Mouse (Mus musculus) A20 (cell line): ENCODE results near the gene Zmiz1.

Source experiments
- DNase-seq: peaks from one replicate; pipeline ENCODE4 v3.0.0-alpha.2; 2011; ENCODE audit warnings: low read depth, low spot score

Zmiz1 gene

DNA sequence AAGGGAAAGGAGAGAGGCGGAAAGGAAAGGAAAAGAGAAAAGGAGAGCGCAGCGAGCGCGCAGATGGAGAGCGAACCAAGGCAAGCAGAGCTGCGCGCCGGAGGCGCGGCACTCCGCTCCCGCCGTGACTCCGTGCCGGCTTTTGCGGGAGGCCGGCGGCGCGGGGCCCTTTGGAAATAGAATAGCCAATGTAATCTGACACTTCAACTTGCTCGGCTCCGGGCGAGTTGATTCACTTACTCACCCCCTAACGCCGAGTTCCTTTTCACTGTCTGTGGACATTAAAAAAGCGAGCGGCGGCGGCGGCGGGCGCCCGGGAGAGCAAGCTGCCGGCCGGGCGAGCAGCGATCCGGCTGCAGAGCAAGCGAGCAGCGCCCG, at the start of gene Zmiz1:
TSS of gene Zmiz1 (plus strand) at position 170 of the 378 bp plus-strand sequence.
- peak; percentile 87 for DNase-seq

- no peak for DNase-seq
Observed at GRCm38 (mm10) chr14:25411848-25412527, 47.0 kb upstream of the Zmiz1 start.

DNA sequence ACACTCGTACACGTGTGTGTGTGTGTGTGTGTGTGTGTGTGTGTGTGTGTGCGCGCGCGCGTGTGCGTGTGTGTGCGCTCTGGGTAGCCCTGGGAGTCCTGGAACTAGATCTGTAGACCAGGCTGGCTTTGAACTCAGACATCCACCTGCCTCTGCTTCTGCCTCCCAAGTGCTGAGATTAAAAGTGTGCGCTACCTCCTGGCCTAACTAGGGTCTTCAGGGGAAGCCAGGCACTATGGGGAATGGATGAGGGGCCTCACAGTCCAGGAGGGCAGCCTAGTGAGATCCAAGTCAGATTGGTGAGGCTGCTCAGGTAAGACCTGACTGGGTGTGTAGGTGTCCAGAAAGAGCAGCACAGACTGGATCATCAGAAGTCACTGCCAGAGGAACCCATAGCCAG, 46.2 kb upstream of the Zmiz1 start:
- peak; percentile 10 for DNase-seq

DNA sequence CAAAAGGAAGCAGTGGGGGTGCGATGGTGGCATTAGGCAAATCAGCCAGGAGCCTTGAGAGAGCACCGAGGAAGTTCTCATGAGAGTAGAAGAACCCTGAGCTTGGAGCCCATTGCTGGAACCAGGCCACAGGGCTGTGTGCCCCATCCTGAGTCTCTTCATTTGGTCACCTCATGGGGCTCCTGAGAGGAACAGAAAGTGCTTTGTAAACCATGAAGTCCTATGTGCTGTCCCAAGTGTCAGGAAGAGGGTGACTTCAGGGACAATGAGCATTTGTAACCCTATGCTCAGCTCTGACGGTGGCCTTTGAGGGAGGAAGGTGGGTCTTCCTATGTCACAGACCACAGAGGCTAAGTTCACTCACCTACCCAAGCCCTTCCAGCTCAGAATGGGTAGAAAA, 45.5 kb upstream of the Zmiz1 start:
- no peak for DNase-seq

GRCm38 (mm10) chr14:25414115-25414514, 44.9 kb upstream of the Zmiz1 start:
- no peak for DNase-seq

DNA sequence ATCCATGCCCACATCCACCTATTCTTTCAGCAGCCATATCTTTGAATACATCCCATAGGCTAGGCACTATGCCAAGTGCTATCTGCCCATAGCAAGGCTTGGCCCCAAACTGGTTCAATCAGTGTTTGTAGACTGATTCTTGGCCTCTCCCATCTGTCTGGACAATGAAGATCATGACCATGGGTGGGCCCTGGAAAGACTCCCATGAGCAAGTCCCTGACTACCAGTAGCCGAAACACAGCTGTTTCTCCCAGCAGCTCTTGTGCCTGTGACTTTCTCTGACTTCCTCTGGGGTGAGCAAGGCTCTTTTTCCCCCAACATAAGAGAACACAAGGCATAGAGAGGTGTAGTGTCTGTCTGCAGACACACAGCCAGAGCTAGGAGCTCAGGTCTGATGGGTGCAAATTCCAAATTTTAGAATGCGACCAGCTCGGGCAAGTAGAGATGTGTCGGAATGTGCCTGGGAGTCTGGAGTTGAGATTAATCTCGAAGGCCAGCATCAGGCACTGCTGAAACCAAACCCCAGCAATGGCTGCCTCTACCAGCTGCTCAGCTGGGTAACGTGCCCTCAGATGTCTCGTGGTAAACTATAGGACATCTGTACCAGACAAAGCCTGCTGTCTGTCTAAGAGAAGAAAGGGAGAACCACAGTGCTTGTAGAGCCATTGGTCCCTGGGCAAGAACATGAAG, 38.8 kb upstream of the Zmiz1 start:
- no peak for DNase-seq

DNA sequence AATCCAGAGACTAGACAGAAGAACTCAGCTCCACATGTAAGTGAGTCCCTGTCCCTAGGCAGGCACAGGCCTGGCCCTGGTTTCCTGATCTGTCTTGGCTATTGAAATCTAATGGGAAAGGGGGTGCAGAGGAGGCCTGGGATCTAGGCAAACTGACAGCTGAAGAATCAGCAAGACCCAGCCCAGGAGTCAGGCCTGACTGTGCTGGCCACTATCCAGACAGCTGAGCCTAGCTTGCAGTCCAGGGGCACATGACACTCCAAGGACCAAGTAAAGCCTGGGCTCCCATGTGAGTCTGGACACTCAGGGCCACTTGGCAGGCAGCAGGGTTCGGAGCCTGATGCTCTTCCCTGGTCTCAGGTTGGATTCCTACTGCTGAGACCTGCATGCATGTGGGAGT, 38.0 kb upstream of the Zmiz1 start:
- DNase-seq = no peak

GRCm38 (mm10) chr14:25421596-25422001, 37.4 kb upstream of the Zmiz1 start:
- no peak for DNase-seq

- DNase-seq = no peak
Observed at GRCm38 (mm10) chr14:25422946-25423345, 36.0 kb upstream of the Zmiz1 start.

- no peak for DNase-seq
Observed at GRCm38 (mm10) chr14:25423721-25424443, 35.1 kb upstream of the Zmiz1 start.

DNA sequence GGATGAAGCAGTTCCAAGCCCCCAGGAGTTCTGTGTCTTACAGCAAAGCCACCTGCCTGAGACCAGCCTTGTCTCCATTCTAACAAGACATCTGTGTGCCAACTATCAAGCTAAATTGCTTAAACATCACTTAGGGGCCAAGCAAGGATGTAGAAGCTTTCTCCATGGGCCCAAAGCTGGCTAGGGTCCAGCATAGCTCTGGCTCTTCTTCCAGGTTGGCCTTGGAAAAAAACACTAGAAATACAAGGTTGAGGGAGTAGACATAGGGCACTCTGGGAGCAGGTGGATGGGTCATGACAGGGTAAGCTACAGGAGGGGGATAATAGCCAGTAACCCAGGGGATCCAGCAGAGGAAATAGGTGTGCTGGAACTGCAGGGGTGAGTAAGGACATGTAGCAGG, 20.7 kb upstream of the Zmiz1 start:
- no peak for DNase-seq

DNA sequence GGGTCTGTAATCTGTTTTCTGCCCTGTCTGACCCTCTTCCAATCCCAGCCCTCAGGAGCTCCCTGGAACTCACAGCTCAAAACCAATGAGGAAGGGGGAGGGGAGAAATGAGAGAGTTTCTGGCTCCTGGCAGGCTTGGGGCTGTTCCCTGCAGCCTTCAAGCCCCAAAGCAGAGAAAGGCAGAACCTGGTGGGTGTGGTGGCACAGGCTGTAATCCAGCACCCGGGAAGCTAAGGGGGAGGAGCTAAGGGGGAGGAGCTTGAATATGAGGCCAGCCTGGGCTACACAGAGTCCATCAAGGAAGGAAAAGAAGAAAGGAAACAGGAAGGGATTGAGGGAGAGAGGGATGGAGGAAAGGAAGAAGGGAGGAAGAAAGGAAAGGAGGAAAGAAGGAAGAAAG, 18.9 kb upstream of the Zmiz1 start:
- no peak for DNase-seq

DNA sequence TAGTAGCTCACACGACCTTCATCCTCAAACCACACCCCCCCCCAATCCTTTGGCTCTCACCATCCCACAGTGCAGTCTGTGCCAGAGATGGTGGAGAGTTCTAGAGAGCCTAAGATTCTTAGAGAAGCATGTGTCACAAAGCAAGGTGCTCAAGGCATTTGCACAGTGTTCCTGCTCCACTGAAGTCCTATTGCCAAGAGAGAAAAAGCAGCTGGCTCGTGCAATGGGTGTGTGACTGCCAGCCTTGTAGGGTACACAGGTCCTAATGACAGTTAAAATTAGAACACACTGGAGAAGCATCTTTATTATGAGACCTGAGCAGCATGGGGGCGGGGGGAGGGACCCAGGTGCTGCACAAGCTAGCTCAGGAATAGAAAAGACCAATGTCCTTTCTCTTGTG, 18.2 kb upstream of the Zmiz1 start:
- DNase-seq = no peak

DNA sequence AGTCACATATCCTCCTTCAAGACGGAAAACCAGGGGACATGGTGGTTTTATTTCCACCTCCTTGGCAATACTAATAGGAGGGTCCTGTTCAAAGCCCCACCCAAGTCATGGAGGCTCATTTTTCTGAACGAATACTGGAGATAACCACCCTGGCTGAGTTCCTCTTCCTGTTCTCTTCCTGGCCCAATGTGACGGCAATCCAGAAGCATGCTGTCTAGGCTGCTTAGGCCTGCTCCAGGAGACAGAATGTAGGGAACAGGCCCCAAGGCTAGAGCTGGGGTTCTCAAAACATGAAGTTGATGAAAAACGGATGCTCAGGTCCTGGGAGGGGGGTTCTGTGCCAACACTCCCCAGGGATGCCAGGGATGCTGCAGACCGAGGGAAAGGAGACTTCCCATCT, 17.5 kb upstream of the Zmiz1 start:
- no peak for DNase-seq

GRCm38 (mm10) chr14:25442676-25443075, 16.3 kb upstream of the Zmiz1 start:
- no peak for DNase-seq

DNA sequence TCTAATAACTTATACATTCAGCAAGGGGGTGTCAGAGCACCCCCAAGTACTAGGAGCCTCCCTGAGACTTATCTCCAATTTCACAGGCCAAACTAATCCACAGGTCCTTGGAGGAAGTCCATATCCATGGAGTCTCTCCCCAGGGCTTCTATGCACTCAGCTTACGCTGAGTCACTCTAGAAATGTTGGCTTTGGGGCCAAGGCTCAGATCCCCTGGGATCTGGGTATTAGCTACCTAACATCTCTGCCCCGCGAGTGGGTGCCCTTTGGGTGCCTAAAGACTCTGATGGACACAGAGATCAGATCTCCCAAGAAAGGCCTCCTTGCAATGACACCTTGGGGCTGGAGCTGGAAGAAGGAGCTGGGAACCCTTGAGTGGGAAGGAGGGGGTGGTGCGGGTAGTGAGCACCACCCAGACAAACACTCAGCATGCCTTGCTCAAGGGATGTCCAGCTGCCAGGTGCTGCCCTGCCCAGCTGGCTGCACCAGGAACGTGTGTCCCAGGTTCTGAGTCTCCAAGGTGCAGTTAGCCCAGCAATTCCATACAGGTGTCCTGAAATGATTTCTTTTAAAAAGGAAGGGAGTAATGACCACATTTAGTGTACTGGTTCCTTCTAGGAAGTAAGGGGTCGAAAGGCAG, 11.7 kb upstream of the Zmiz1 start:
- DNase-seq = no peak

GRCm38 (mm10) chr14:25448471-25448870, 10.5 kb upstream of the Zmiz1 start:
- DNase-seq = no peak

DNA sequence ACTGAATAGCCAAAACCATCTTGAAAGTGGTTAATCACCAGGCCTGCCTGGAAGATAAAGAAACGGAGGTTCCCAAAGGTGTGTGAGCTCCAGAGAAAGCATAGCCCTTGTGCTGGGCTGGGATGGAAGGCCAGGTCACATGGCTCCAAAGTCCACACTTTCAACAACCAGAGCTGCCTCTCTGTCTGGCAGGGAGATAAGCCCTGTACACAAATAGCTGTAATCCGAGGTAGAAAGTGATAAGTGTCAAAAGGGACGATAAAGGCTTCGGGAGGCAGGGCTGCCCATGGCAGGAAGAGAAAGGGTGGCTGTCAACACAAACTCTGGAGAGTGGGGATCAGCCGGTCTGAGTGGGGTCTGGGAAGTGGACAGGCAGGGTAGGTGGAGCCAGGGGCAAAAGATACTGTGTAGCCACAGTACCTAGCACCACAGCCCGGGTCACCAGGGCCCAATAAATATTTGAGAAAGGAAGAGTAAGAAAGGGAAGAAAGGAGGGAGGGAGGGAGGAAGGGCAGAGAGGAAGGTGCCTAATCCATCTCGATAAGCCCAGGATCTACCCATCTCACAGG, 7.8 kb upstream of the Zmiz1 start:
- DNase-seq = no peak

DNA sequence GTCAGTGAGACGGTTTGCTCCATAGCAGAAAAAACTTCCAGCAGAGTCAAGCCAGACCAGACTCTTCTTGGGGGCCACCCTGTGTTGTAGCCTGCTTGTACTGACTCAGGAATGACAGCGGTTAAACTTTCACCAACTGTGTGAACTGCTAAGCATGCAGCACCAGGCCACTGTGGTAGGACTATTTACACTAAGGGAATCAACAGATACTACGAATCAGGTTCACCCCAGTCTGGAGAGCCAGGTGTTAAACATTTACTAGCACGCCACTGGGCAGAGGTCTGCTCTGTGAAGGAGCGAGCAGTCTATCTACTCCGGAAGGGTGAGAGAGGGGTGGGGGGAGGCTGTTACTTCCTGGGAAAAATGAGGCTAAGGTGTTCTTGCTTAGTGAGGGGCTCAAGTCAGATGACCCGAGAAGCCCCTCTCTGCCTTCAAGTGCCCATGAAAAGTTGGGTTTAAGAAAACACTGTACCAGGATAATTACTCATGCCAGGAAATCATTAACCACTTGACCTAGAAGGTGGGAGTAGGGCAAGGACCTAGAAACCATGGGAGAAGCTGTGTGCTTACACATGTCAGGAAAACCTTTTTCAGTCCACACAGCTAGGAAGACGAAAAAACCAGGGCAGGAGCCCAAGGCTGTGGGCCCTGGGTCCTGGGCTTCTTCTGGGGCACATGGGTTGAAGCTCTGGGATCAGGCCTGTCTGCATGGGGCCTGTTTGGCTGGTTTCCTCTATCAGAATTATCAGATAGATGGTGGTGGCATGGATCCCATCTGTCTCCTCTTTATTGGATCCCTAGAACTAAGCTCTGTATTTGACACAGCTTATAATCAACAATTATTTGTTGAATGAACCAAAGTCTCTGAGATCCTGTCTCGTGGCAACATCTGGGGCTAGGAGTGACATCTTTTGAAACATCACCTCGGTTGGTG, 7.0 kb upstream of the Zmiz1 start:
- no peak for DNase-seq

DNA sequence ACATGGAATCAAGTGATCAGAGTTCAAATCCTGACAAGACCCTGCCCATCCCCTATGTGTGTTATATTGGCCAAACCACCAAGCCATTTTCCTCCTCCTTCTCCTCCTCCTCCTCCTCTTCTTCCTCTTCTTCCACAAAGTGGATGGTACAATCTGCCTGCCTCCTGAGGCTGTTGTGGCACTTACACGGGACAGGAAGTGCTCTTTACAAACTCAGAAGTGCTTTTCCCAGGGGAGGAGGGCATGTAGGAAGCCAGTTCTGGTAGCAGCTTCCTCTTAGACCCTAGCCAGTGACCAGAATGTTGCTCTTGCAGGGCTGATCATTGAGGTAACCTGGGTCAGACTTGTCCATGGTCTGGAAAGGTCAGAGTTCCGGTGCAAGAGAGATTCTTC, 6.4 kb upstream of the Zmiz1 start:
- DNase-seq = no peak
